Mouse (Mus musculus) brown adipose tissue, adult 24 weeks (tissue): ENCODE measurements at regions not wholly inside any gene's neighbourhood (a gene's known extent, or its start where the extent isn't known, plus 50 kb on each side); places are given as distances from the start of the nearest gene placed in this dataset.

ENCODE experiments used
- H3K27ac ChIP-seq: fragments of 200-500 bp; replicated peaks from 2 replicates; pipeline ENCODE4 v1.5.1; 2012; ENCODE audit warnings: low read depth, mild to moderate bottlenecking, low read length
- H3K4me1 ChIP-seq: fragments of 200-500 bp; 2 replicates; pipeline ENCODE4 v1.6.1; 2012; ENCODE audit warnings: low read length, mixed read lengths; ENCODE audit not compliant: control insufficient read depth, insufficient read depth, insufficient read length
- H3K4me3 ChIP-seq: fragments of 200-500 bp; 2 replicates; pipeline ENCODE4 v1.5.1; 2012; ENCODE audit warnings: low read depth, mild to moderate bottlenecking, low read length, moderate library complexity; ENCODE audit not compliant: insufficient read depth

GRCm38 (mm10) chr11:112982802-112983591, 201.0 kb downstream of the Sox9 start:
- Histone ChIP-seq H3K27ac (no peak overlapping the region), H3K4me1 (peaks cover 4% of the 10 kb centered on the region; the same call in 1 of the 2 replicates), H3K4me3 (no peak overlapping the region)

- Histone ChIP-seq H3K27ac (no peak overlapping the region), H3K4me1 (peaks cover 11% of the 10 kb centered on the region), H3K4me3 (no peak overlapping the region)
These were observed 204.1 kb downstream of the Sox9 start for GRCm38 (mm10) chr11:112986029-112986573.

- Histone ChIP-seq H3K27ac (no peak overlapping the region), H3K4me1 (peaks cover 11% of the 10 kb centered on the region), H3K4me3 (no peak overlapping the region)
These were observed 205.8 kb downstream of the Sox9 start for GRCm38 (mm10) chr11:112987782-112988181.

- H3K4me1 ChIP-seq: peaks cover 11% of the 10 kb centered on the region
- H3K4me3 ChIP-seq: no peak overlapping the region
These were observed 206.9 kb downstream of the Sox9 start for GRCm38 (mm10) chr11:112988900-112989299.

GRCm38 (mm10) chr11:112989981-112990512, 208.0 kb downstream of the Sox9 start:
- H3K4me3 ChIP-seq: no peak overlapping the region
- H3K4me1 ChIP-seq: peaks cover 11% of the 10 kb centered on the region
- no peak overlapping the region for H3K27ac ChIP-seq

More at GRCm38 (mm10) chr11:112988900-112989299, 206.9 kb downstream of the Sox9 start:
- H3K27ac ChIP-seq: no peak overlapping the region

- Histone ChIP-seq H3K4me3 (no peak overlapping the region), H3K4me1 (peaks cover 11% of the 10 kb centered on the region), H3K27ac (no peak overlapping the region)
These were observed 208.7 kb downstream of the Sox9 start for GRCm38 (mm10) chr11:112990751-112991150.

GRCm38 (mm10) chr11:112991862-112992261, 209.8 kb downstream of the Sox9 start:
- H3K4me3 ChIP-seq: no peak overlapping the region
- H3K4me1 ChIP-seq: peaks cover 11% of the 10 kb centered on the region
- H3K27ac ChIP-seq: no peak overlapping the region

- no peak overlapping the region for H3K27ac ChIP-seq
- no peak overlapping the region for H3K4me3 ChIP-seq
- H3K4me1 ChIP-seq: no peaks in the 10 kb centered on the region
These were observed 217.0 kb downstream of the Sox9 start for GRCm38 (mm10) chr11:112998777-112999583.

- no peak overlapping the region for H3K27ac ChIP-seq
- no peak overlapping the region for H3K4me3 ChIP-seq
These were observed 219.0 kb downstream of the Sox9 start for GRCm38 (mm10) chr11:113001071-113001470.

GRCm38 (mm10) chr11:113005895-113006294, 223.9 kb downstream of the Sox9 start:
- no peak overlapping the region for H3K4me3 ChIP-seq
- no peak overlapping the region for H3K27ac ChIP-seq
- 0 out of 2 replicates have a peak, but pooled peaks cover 2% of the 10 kb centered on the region for H3K4me1 ChIP-seq

More at GRCm38 (mm10) chr11:113001071-113001470, 219.0 kb downstream of the Sox9 start:
- no peaks in the 10 kb centered on the region for H3K4me1 ChIP-seq

GRCm38 (mm10) chr11:113008521-113008920, 226.5 kb downstream of the Sox9 start:
- H3K27ac ChIP-seq: no peak overlapping the region
- H3K4me3 ChIP-seq: no peak overlapping the region
- 0 out of 2 replicates have a peak, but pooled peaks cover 2% of the 10 kb centered on the region for H3K4me1 ChIP-seq

GRCm38 (mm10) chr11:113009376-113009775, 227.4 kb downstream of the Sox9 start:
- Histone ChIP-seq H3K4me3 (no peak overlapping the region), H3K4me1 (0 out of 2 replicates have a peak, but pooled peaks cover 2% of the 10 kb centered on the region), H3K27ac (no peak overlapping the region)

GRCm38 (mm10) chr11:113010906-113011305, 228.9 kb downstream of the Sox9 start:
- Histone ChIP-seq H3K4me1 (0 out of 2 replicates have a peak, but pooled peaks cover 2% of the 10 kb centered on the region), H3K27ac (no peak overlapping the region), H3K4me3 (no peak overlapping the region)

- H3K27ac ChIP-seq: no peak overlapping the region
- no peaks in the 10 kb centered on the region; the same call in 1 of the 2 replicates for H3K4me1 ChIP-seq
- H3K4me3 ChIP-seq: no peak overlapping the region
These were observed 232.4 kb downstream of the Sox9 start for GRCm38 (mm10) chr11:113014186-113015010.
